Mouse (Mus musculus): ENCODE measurements around the gene Ogfod3. TPM values are rescaled to one million over a fixed set of nuclear protein-coding genes. Genes with fewer than 3 reads are reported as not detected.

Gene Ogfod3
- polyA plus RNA-seq, 1 experiment from 2014 or later, result 20.0 TPM

DNA sequence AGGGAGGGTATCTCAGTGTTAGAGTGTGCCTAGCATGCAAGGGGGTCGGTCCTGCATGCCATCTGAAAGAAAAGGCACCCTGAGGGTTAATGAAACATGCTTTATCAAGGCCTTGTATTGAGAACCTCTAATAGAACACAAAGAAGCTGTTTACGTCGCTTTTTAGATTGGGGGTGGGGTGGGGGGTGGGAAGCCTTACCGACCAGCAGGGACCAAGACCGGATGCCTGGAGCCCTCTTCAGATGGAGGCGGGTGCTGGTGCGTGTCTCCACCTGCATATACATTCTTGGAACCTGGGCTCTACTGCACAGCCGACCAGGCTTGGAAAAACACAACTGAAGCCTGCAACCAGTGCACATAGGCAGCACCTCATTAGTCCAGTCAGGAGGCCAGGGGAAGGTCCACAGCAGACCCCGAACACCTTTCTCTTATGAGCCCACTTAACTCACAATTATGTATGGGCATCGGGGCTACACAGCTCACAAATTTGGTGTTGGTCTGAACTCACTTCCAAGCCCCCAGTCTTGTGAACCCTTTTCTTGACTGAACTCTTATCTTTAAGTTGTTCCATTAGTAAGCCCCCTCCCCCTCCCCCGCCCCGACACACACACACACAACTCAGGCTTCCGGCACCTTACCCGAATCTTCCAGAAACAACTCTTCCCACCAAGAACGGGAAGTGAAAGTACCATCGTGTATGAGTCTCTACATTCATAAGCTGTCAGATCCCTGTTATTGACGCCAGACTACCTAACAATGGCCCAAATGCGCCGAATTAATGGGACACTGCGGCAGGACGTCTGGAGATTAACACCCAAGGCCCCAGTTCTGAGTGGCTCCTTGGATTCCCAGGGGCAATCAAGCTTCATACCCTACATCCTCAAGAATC, 23.9 kb upstream of the Ogfod3 start:
- Histone ChIP-seq H3K27ac (peak overlapping the region; percentile 72; the same call in 1 of the 2 replicates), H3K27me3 (no peaks in the 10 kb centered on the region), H3K36me3 (peaks cover 40% of the 10 kb centered on the region), H3K4me1 (peaks cover 10% of the 10 kb centered on the region), H3K9ac (peak overlapping the region; percentile 79), H3K9me3 (no peaks in the 10 kb centered on the region), H3K4me2 (replicated peaks) (peak overlapping the region; percentile 87), H3K4me3 (peak overlapping the region; percentile 77)
- ATAC-seq (ENCODE audit: low FRiP score, low read depth), result no peak
- 24% methylated on average over 21 of the region's 21 CpGs for WGBS

GRCm38 (mm10) chr11:121221321-121222010, 17.0 kb upstream of the Ogfod3 start:
- Histone ChIP-seq H3K4me2 (replicated peaks) (no peak overlapping the region), H3K9ac (no peak overlapping the region), H3K27ac (no peak overlapping the region), H3K36me3 (peaks cover 92% of the 10 kb centered on the region), H3K4me1 (no peaks in the 10 kb centered on the region), H3K27me3 (no peaks in the 10 kb centered on the region), H3K9me3 (no peaks in the 10 kb centered on the region), H3K4me3 (no peak overlapping the region)
- no peak for ATAC-seq (ENCODE audit: low FRiP score, low read depth)
- WGBS, result 88% methylated on average over 6 of the region's 6 CpGs

- 90% methylated on average over 5 of the region's 5 CpGs for WGBS
- Histone ChIP-seq H3K4me3 (no peak overlapping the region), H3K9ac (no peak overlapping the region), H3K4me2 (replicated peaks) (no peak overlapping the region), H3K9me3 (no peaks in the 10 kb centered on the region), H3K4me1 (no peaks in the 10 kb centered on the region), H3K27ac (no peak overlapping the region), H3K27me3 (no peaks in the 10 kb centered on the region), H3K36me3 (peaks cover 92% of the 10 kb centered on the region)
- ATAC-seq (ENCODE audit: low FRiP score, low read depth), result no peak
Observed at GRCm38 (mm10) chr11:121220771-121221170, 16.3 kb upstream of the Ogfod3 start.

DNA sequence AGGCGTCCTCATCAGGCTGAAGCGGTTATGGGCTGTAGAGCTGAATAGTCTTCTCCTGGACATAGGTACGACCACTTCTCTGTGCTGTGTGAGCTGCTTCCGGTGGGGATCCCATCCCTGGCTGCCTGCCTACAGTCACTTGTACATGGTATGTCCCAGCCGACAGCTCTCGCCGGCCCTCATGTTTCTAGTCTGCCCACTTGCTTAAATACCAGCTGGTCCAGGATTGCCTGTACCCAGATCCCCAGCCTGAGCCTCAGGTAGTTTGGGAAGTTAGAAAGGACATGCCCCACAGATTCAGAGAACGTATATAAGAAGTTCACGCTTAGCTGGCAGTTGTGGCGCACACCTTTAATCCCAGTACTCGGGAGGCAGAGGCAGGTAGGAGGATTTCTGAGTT, 15.3 kb upstream of the Ogfod3 start:
- Histone ChIP-seq H3K27ac (no peak overlapping the region), H3K9me3 (no peaks in the 10 kb centered on the region), H3K27me3 (no peaks in the 10 kb centered on the region), H3K4me2 (replicated peaks) (no peak overlapping the region), H3K36me3 (peaks cover 84% of the 10 kb centered on the region), H3K9ac (no peak overlapping the region), H3K4me1 (no peaks in the 10 kb centered on the region), H3K4me3 (no peak overlapping the region)
- ATAC-seq (ENCODE audit: low FRiP score, low read depth), result no peak
- 89% methylated on average over 11 of the region's 11 CpGs for WGBS

DNA sequence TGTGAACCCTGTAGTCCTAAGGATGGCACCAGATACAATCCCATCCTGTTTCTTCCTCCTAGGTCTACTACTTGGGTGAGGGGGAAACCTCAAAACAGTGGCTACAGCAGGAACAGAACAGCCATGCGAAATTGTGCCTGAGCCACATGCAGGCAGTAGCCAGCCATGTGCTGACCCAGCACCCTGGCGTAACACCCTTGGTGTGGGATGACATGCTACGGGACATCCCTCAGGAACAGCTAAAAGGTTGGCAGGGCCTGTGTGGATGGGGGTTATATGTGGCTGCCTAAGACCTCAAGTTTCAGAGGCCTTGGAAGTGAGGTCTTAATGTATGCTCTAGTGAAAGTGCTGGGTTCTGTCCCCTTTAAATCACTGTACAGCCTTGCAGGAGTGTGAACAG, 12.3 kb upstream of the Ogfod3 start:
- ATAC-seq (ENCODE audit: low FRiP score, low read depth), result no peak
- peaks cover 69% of the 10 kb centered on the region for H3K36me3 ChIP-seq

DNA sequence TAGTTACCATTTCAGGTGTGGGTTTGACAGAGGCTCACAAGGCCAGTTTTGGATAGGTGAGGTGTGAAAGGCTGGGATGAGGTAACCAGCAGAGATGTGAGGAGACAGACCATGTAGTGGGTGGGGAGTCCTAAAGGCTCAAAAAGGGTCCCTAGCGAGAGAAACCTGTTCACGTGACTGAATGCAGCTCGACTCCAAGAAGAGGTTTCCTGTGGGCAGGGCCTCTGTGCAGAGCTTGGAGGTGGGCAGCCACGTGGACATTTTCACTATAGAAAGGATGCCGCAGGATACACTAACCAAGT, 701 bp downstream of the Ogfod3 start:
- Histone ChIP-seq H3K9ac (no peak overlapping the region), H3K36me3 (peaks cover 18% of the 10 kb centered on the region), H3K9me3 (no peaks in the 10 kb centered on the region), H3K4me2 (replicated peaks) (peak overlapping the region; percentile 80), H3K27ac (no peak overlapping the region), H3K27me3 (no peaks in the 10 kb centered on the region), H3K4me3 (peak overlapping the region; percentile 73), H3K4me1 (peaks cover 11% of the 10 kb centered on the region)
- no peak for ATAC-seq (ENCODE audit: low FRiP score, low read depth)
- WGBS, result under 1% methylated on average over 5 of the region's 5 CpGs

More for the DNA sequence above, 12.3 kb upstream of the Ogfod3 start:
- H3K27me3 ChIP-seq, result no peaks in the 10 kb centered on the region
- no peak overlapping the region for H3K27ac ChIP-seq
- WGBS, result 93% methylated on average over 3 of the region's 3 CpGs
- no peak overlapping the region for H3K4me3 ChIP-seq
- no peaks in the 10 kb centered on the region for H3K9me3 ChIP-seq
- no peak overlapping the region for H3K4me2 ChIP-seq (replicated peaks)
- H3K4me1 ChIP-seq, result no peaks in the 10 kb centered on the region
- H3K9ac ChIP-seq, result no peak overlapping the region

DNA sequence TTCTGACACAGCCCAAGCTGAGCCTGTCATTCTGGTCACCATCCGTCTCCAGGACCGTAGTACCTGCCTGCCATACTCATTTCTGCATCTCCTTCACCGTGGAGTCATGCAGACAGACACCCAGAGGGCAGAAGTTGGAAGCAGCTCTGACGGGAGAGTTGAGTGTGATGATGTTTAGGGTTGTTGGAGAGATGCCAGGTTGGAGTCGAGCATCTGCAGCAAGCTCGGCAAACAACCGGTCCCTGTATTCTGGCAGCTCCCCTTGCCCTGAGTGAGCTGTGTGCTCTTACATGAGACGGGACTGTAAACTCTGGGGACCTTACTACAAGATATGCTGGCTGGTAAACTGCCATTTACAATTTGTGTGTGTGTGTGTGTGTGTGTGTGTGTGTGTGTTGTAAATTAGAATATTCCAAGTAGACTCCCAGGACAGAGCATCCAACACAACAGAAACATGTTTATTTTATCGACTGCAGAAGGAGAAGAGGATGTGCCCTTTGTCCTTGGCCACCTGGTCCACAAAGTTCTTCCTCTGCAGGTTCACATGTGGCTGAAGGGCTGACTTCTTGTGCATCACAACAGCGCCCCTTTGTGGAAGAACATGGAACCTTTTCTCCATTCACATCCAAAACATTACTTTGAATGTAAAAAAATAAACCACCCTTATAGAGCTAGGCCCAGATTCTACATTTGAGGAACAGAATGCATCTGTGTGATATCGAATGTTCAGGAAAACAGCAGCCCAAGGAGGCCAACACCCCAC, 2.9 kb downstream of the Ogfod3 start:
- Histone ChIP-seq H3K4me3 (no peak overlapping the region), H3K27ac (no peak overlapping the region), H3K4me2 (replicated peaks) (no peak overlapping the region), H3K9ac (no peak overlapping the region), H3K4me1 (peaks cover 11% of the 10 kb centered on the region), H3K36me3 (0 out of 2 replicates have a peak, but pooled peaks cover 4% of the 10 kb centered on the region), H3K27me3 (no peaks in the 10 kb centered on the region), H3K9me3 (no peaks in the 10 kb centered on the region)
- 55% methylated on average over 11 of the region's 11 CpGs for WGBS
- ATAC-seq (ENCODE audit: low FRiP score, low read depth), result no peak

- Histone ChIP-seq H3K4me3 (no peak overlapping the region), H3K4me1 (peaks cover 11% of the 10 kb centered on the region), H3K9me3 (no peaks in the 10 kb centered on the region), H3K9ac (no peak overlapping the region), H3K27ac (no peak overlapping the region), H3K4me2 (replicated peaks) (no peak overlapping the region), H3K36me3 (peaks cover 11% of the 10 kb centered on the region; the same call in 1 of the 2 replicates), H3K27me3 (no peaks in the 10 kb centered on the region)
- 89% methylated on average over 6 of the region's 6 CpGs for WGBS
- ATAC-seq (ENCODE audit: low FRiP score, low read depth), result no peak
Observed at GRCm38 (mm10) chr11:121200781-121201180, 3.7 kb downstream of the Ogfod3 start.

- Histone ChIP-seq H3K4me1 (peaks cover 5% of the 10 kb centered on the region; the same call in 1 of the 2 replicates), H3K27me3 (no peaks in the 10 kb centered on the region), H3K9ac (no peak overlapping the region), H3K9me3 (no peaks in the 10 kb centered on the region), H3K27ac (no peak overlapping the region), H3K4me3 (no peak overlapping the region), H3K36me3 (peaks cover 15% of the 10 kb centered on the region; the same call in 1 of the 2 replicates), H3K4me2 (replicated peaks) (no peak overlapping the region)
- no peak for ATAC-seq (ENCODE audit: low FRiP score, low read depth)
- WGBS, result 79% methylated on average over 4 of the region's 4 CpGs
Observed at GRCm38 (mm10) chr11:121199851-121200250, 4.7 kb downstream of the Ogfod3 start.

- Histone ChIP-seq H3K9ac (no peak overlapping the region), H3K4me2 (replicated peaks) (no peak overlapping the region), H3K27me3 (no peaks in the 10 kb centered on the region), H3K36me3 (peaks cover 15% of the 10 kb centered on the region; the same call in 1 of the 2 replicates), H3K4me1 (0 out of 2 replicates have a peak, but pooled peaks cover 1% of the 10 kb centered on the region), H3K27ac (no peak overlapping the region), H3K4me3 (no peak overlapping the region), H3K9me3 (no peaks in the 10 kb centered on the region)
- WGBS, result 44% methylated on average over 2 of the region's 2 CpGs
- ATAC-seq (ENCODE audit: low FRiP score, low read depth), result no peak
Observed at GRCm38 (mm10) chr11:121198622-121199021, 5.9 kb downstream of the Ogfod3 start.

GRCm38 (mm10) chr11:121193415-121193814, 11.1 kb downstream of the Ogfod3 start:
- Histone ChIP-seq H3K36me3 (peaks cover 24% of the 10 kb centered on the region), H3K27ac (no peak overlapping the region), H3K4me3 (no peak overlapping the region), H3K9ac (no peak overlapping the region), H3K9me3 (no peaks in the 10 kb centered on the region), H3K27me3 (no peaks in the 10 kb centered on the region), H3K4me1 (no peaks in the 10 kb centered on the region), H3K4me2 (replicated peaks) (no peak overlapping the region)
- 80% methylated on average over 3 of the region's 3 CpGs for WGBS
- ATAC-seq (ENCODE audit: low FRiP score, low read depth), result no peak

DNA sequence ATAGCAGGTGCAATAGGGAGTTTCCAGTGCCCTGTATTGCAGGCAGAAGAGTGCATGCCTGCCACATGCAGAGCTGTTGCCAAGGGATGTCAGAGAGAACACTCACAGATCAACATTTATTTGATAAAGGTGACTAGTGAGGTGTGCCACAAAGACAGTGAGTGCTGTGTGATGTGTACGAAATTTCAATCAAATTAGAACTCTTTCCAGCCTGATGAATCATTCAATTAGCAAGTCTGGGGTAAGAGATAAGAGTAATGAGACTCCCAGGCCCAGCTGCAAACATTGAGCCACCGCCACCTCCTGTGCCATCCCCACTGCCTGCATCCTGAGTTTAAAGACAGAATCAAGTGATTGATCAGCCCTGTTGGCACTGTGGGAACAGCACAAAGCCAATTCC, 11.8 kb downstream of the Ogfod3 start:
- Histone ChIP-seq H3K4me2 (replicated peaks) (no peak overlapping the region), H3K4me1 (no peaks in the 10 kb centered on the region), H3K4me3 (no peak overlapping the region), H3K36me3 (peaks cover 24% of the 10 kb centered on the region), H3K27me3 (no peaks in the 10 kb centered on the region), H3K9me3 (no peaks in the 10 kb centered on the region), H3K9ac (no peak overlapping the region), H3K27ac (no peak overlapping the region)
- no peak for ATAC-seq (ENCODE audit: low FRiP score, low read depth)
- WGBS, result 75% methylated on average over 2 of the region's 2 CpGs

All from limb, embryonic 13.5 days (tissue).